Mouse (Mus musculus): ENCODE results near the gene Fam184a. TPM values are rescaled to one million over a fixed set of nuclear protein-coding genes. Genes with fewer than 3 reads are reported as not detected.

Fam184a gene
- polyA plus RNA-seq, 1 experiment from 2014 or later = 2.0 TPM

DNA sequence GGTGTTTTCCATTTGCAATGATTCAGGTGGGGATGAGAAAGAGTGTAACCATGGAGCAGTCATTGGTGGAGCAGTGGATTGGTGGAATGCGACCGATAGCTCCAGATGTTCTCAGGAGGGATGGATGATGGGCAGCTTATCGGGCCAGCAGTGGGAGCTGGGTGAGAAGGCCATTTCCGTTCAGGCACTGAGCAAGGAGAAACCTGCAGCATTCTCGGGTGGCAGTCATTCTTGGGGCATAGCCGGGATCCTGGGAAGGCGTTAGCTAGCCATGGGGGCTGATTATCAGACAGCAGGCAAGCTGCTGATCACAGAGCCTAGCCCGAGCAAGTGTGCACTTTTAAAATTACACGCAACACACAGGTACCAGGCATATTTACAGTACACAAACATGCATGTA, 46.4 kb downstream of the Fam184a start:
- H3K36me3 ChIP-seq (ENCODE audit: control insufficient read depth, insufficient read depth, low read length) = no peaks in the 10 kb centered on the region
- 94% methylated on average over 9 of the region's 9 CpGs for WGBS
- H3K4me3 ChIP-seq (ENCODE audit: low read length) = no peak overlapping the region
- no peak overlapping the region for H3K27ac ChIP-seq (ENCODE audit: low read length)
- no peaks in the 10 kb centered on the region for H3K27me3 ChIP-seq (replicated peaks; ENCODE audit: control insufficient read depth, insufficient read depth, low read length)
- H3K4me2 ChIP-seq (ENCODE audit: low read depth, low read length) = no peak overlapping the region
- H3K9me3 ChIP-seq (ENCODE audit: control insufficient read depth, low read length) = no peaks in the 10 kb centered on the region
- no peak overlapping the region for H3K9ac ChIP-seq (ENCODE audit: low read depth, low read length)
- H3K4me1 ChIP-seq (ENCODE audit: control insufficient read depth, insufficient read depth, low read length) = no peaks in the 10 kb centered on the region
- no peak for ATAC-seq

DNA sequence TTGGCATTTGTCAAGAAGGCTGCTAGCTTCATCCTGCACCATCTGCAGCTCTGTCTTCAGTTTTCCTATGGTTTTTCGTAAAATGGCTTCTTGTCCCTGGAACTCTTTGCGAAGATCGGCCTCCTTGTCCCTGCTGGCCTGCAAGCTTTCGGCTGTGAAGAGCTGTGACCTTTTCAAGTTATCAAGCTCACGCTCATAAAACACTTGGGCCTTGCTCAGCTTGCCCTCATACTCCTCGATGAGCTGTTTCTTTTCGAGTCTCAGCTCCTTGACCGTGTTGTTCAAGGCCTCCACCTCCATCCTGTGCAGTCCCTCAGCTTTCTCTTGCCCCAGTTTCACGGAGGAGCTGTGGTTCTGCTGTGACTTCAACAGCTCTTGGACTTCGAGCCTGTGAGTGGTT, 52.4 kb downstream of the Fam184a start:
- Histone ChIP-seq H3K36me3 (ENCODE audit: control insufficient read depth, insufficient read depth, low read length) (no peaks in the 10 kb centered on the region), H3K4me2 (ENCODE audit: low read depth, low read length) (no peak overlapping the region), H3K9ac (ENCODE audit: low read depth, low read length) (no peak overlapping the region), H3K4me3 (ENCODE audit: low read length) (no peak overlapping the region), H3K27me3 (replicated peaks; ENCODE audit: control insufficient read depth, insufficient read depth, low read length) (no peaks in the 10 kb centered on the region), H3K27ac (ENCODE audit: low read length) (no peak overlapping the region), H3K4me1 (ENCODE audit: control insufficient read depth, insufficient read depth, low read length) (no peaks in the 10 kb centered on the region), H3K9me3 (ENCODE audit: control insufficient read depth, low read length) (no peaks in the 10 kb centered on the region)
- 89% methylated on average over 10 of the region's 10 CpGs for WGBS
- ATAC-seq = no peak

DNA sequence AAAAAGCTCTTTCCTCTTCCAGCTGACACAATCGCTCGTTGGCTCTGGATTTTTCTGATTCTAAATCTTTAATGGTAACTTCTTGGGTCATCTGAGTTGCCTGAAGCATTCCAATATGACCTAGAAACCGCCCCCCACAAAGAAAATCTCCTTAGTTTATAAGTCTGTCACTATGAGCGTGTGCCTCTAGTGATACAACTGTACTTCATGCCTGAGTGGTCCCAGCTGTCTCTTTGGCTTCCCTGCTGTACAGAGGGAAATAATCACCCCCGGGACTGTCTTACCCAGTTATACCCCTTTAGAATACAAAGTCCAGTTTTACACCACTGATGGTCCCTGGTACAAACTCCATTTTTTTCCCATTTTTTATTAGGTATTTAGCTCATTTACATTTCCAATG, 56.2 kb downstream of the Fam184a start:
- no peak overlapping the region for H3K4me2 ChIP-seq (ENCODE audit: low read depth, low read length)
- no peaks in the 10 kb centered on the region for H3K36me3 ChIP-seq (ENCODE audit: control insufficient read depth, insufficient read depth, low read length)
- WGBS = 49% methylated on average over 5 of the region's 5 CpGs

DNA sequence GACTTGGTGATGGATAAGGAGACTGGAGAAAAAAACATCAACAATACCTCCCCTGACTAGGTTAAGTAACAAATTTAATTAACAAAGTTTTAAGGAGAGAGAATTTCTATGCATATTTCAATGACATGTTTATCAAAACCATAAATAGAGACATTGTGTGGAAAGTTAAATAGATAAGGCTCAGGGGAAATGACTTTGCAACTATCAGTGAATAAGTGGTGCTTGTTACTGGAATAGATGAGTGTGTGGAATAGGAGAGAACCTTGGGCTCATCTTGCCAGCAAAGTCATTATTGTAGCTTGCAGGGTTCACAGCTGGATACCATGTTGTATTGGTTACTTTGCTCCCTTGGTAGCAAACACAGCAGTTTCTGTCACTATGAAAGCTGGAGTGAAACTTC, 59.7 kb downstream of the Fam184a start:
- no peaks in the 10 kb centered on the region for H3K4me1 ChIP-seq (ENCODE audit: control insufficient read depth, insufficient read depth, low read length)
- H3K9me3 ChIP-seq (ENCODE audit: control insufficient read depth, low read length) = no peaks in the 10 kb centered on the region
- H3K27me3 ChIP-seq (replicated peaks; ENCODE audit: control insufficient read depth, insufficient read depth, low read length) = no peaks in the 10 kb centered on the region
- H3K9ac ChIP-seq (ENCODE audit: low read depth, low read length) = no peak overlapping the region
- no peak overlapping the region for H3K4me2 ChIP-seq (ENCODE audit: low read depth, low read length)
- no peak overlapping the region for H3K27ac ChIP-seq (ENCODE audit: low read length)
- ATAC-seq = no peak
- H3K4me3 ChIP-seq (ENCODE audit: low read length) = no peak overlapping the region
- no peaks in the 10 kb centered on the region for H3K36me3 ChIP-seq (ENCODE audit: control insufficient read depth, insufficient read depth, low read length)

More for the DNA sequence above, 56.2 kb downstream of the Fam184a start:
- H3K27ac ChIP-seq (ENCODE audit: low read length) = no peak overlapping the region
- no peak overlapping the region for H3K9ac ChIP-seq (ENCODE audit: low read depth, low read length)
- no peak for ATAC-seq
- no peaks in the 10 kb centered on the region for H3K9me3 ChIP-seq (ENCODE audit: control insufficient read depth, low read length)
- no peaks in the 10 kb centered on the region for H3K27me3 ChIP-seq (replicated peaks; ENCODE audit: control insufficient read depth, insufficient read depth, low read length)
- no peaks in the 10 kb centered on the region for H3K4me1 ChIP-seq (ENCODE audit: control insufficient read depth, insufficient read depth, low read length)
- H3K4me3 ChIP-seq (ENCODE audit: low read length) = no peak overlapping the region

DNA sequence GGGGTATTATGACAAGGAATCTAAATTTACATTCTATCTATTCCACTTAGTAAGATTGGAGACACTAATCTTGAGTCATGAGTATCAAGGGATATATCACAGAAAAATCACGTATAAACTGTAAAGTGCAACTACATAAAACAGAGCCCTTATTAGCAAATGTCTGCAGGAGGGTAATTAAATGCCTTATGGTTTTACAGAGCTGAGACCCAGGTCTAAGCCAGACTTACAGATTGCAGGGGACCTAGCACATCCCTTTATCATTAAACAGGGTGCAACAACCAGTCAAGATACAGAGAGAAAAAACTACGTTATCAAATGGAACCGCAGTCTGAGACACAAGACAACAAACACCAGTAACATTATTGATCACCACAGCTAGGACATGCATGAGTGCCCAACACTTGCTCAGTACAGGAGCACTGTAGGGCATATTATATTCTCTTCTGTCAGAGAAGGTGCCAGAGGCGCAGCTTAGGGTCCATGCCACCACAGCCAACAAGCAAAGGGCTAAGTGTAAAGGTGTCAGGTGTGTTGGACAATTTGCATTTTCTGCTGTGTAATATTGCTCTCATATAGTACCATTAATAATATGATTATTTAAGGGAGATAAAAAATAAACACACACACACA, 61.9 kb downstream of the Fam184a start:
- no peak overlapping the region for H3K4me2 ChIP-seq (ENCODE audit: low read depth, low read length)
- no peaks in the 10 kb centered on the region for H3K27me3 ChIP-seq (replicated peaks; ENCODE audit: control insufficient read depth, insufficient read depth, low read length)
- ATAC-seq = no peak
- H3K36me3 ChIP-seq (ENCODE audit: control insufficient read depth, insufficient read depth, low read length) = no peaks in the 10 kb centered on the region
- H3K4me1 ChIP-seq (ENCODE audit: control insufficient read depth, insufficient read depth, low read length) = no peaks in the 10 kb centered on the region
- 80% methylated on average over 4 of the region's 4 CpGs for WGBS
- no peak overlapping the region for H3K4me3 ChIP-seq (ENCODE audit: low read length)
- H3K27ac ChIP-seq (ENCODE audit: low read length) = no peak overlapping the region
- H3K9me3 ChIP-seq (ENCODE audit: control insufficient read depth, low read length) = no peaks in the 10 kb centered on the region
- no peak overlapping the region for H3K9ac ChIP-seq (ENCODE audit: low read depth, low read length)

DNA sequence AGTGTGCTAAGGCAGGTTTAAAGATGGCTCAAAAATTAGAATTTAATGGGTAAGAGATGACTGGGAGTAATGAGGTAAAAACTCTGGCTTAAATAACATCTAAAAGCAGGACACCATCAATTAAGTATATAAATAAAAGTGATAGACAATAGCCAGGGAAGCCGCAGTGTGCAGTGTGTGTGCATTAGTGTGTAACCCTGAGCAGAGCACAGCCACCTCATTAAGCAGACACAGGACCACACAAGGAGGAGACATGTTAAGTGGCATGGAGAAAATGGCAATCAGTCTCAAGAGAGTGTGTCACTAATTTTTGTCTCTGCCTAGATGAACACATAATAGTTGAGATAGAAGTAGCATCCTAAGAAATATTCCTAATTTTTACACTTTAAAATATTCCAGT, 62.4 kb downstream of the Fam184a start:
- Histone ChIP-seq H3K4me1 (ENCODE audit: control insufficient read depth, insufficient read depth, low read length) (no peaks in the 10 kb centered on the region), H3K36me3 (ENCODE audit: control insufficient read depth, insufficient read depth, low read length) (no peaks in the 10 kb centered on the region), H3K27me3 (replicated peaks; ENCODE audit: control insufficient read depth, insufficient read depth, low read length) (no peaks in the 10 kb centered on the region), H3K4me2 (ENCODE audit: low read depth, low read length) (no peak overlapping the region), H3K9me3 (ENCODE audit: control insufficient read depth, low read length) (no peaks in the 10 kb centered on the region), H3K9ac (ENCODE audit: low read depth, low read length) (no peak overlapping the region), H3K4me3 (ENCODE audit: low read length) (no peak overlapping the region), H3K27ac (ENCODE audit: low read length) (no peak overlapping the region)
- ATAC-seq = no peak
- WGBS = 59% methylated on average over 1 of the region's 1 CpGs

DNA sequence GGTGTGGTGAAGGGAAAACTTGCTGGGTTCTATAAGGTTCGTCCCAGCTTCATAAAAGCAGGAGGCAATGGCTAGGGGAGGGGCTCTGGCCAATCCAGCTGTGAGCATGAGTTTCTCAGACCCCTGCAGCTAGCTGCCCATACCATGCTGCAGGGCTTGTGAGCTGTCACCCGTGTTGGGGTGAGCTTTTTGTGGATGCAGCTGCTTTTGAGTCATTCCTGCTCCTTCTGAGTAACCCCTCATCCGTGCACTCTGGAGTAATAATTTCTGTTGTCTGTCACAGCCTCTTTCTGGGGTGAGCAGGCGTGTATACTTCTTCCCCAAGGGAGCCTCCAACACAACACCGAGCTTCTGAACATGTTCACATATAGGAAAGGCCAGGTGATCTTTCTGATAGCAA, 63.0 kb downstream of the Fam184a start:
- no peaks in the 10 kb centered on the region for H3K9me3 ChIP-seq (ENCODE audit: control insufficient read depth, low read length)
- H3K4me3 ChIP-seq (ENCODE audit: low read length) = no peak overlapping the region
- H3K36me3 ChIP-seq (ENCODE audit: control insufficient read depth, insufficient read depth, low read length) = no peaks in the 10 kb centered on the region
- no peak for ATAC-seq
- no peak overlapping the region for H3K27ac ChIP-seq (ENCODE audit: low read length)
- 57% methylated on average over 5 of the region's 5 CpGs for WGBS
- H3K27me3 ChIP-seq (replicated peaks; ENCODE audit: control insufficient read depth, insufficient read depth, low read length) = no peaks in the 10 kb centered on the region
- H3K4me2 ChIP-seq (ENCODE audit: low read depth, low read length) = no peak overlapping the region
- H3K4me1 ChIP-seq (ENCODE audit: control insufficient read depth, insufficient read depth, low read length) = no peaks in the 10 kb centered on the region
- no peak overlapping the region for H3K9ac ChIP-seq (ENCODE audit: low read depth, low read length)

DNA sequence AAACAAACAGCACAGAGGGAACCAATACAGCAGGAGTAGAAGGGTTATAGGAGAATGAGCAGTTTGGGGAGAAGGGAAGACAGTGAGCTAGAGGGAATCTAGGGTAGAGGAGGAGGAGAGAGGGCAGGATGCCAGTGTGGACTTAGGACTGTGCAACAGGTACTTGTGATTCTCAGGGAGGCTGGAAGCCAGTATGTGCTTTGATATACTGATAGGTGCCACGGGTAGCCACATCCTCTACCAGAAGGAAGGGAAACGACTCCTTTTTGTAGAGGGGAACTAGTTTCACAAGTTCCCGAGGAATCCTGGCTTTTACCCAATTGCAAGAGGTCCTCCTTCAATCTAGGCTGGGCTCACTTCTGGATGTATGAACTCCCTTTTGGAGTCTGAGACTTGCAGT, 65.1 kb downstream of the Fam184a start:
- Histone ChIP-seq H3K4me3 (ENCODE audit: low read length) (no peak overlapping the region), H3K36me3 (ENCODE audit: control insufficient read depth, insufficient read depth, low read length) (no peaks in the 10 kb centered on the region), H3K9ac (ENCODE audit: low read depth, low read length) (no peak overlapping the region), H3K27me3 (replicated peaks; ENCODE audit: control insufficient read depth, insufficient read depth, low read length) (no peaks in the 10 kb centered on the region), H3K4me2 (ENCODE audit: low read depth, low read length) (no peak overlapping the region), H3K4me1 (ENCODE audit: control insufficient read depth, insufficient read depth, low read length) (no peaks in the 10 kb centered on the region), H3K27ac (ENCODE audit: low read length) (no peak overlapping the region), H3K9me3 (ENCODE audit: control insufficient read depth, low read length) (no peaks in the 10 kb centered on the region)
- 60% methylated on average over 3 of the region's 3 CpGs for WGBS
- no peak for ATAC-seq

DNA sequence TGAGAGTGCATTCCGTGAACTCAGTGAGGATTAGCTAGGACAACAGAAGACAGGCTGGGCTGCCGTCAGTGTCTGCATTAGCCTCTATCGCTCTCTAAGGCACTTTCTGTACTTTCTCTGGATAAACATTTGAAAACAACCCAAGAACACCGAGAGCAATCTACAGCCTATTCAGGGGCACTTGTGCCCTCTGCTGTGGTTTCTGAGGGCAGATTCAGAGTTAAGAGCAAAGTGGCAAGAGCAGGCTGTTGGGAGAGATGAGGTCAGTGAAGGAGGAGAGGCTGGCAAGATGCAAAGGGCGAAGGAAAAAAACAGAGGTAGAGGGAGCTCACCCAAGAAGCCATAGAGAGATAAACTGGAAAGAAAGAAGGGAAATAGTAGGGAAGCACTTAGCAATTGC, 67.7 kb downstream of the Fam184a start:
- WGBS = 71% methylated on average over 5 of the region's 5 CpGs
- no peak overlapping the region for H3K4me3 ChIP-seq (ENCODE audit: low read length)
- no peak for ATAC-seq
- H3K27ac ChIP-seq (ENCODE audit: low read length) = no peak overlapping the region
- no peaks in the 10 kb centered on the region for H3K36me3 ChIP-seq (ENCODE audit: control insufficient read depth, insufficient read depth, low read length)
- no peak overlapping the region for H3K4me2 ChIP-seq (ENCODE audit: low read depth, low read length)
- no peaks in the 10 kb centered on the region for H3K9me3 ChIP-seq (ENCODE audit: control insufficient read depth, low read length)
- H3K27me3 ChIP-seq (replicated peaks; ENCODE audit: control insufficient read depth, insufficient read depth, low read length) = no peaks in the 10 kb centered on the region
- H3K9ac ChIP-seq (ENCODE audit: low read depth, low read length) = no peak overlapping the region
- no peaks in the 10 kb centered on the region for H3K4me1 ChIP-seq (ENCODE audit: control insufficient read depth, insufficient read depth, low read length)

Measured in intestine, embryonic 16.5 days (tissue).